Mouse (Mus musculus) ES-E14 (cell line): Measurements from ENCODE around the gene Siglech.

Experiments used
- MAFK ChIP-seq: IDR thresholded peaks from 2 replicates; pipeline ENCODE4 v1.6.1; 2014; ENCODE audit warnings: mild to moderate bottlenecking, low read depth, low read length, inconsistent platforms; ENCODE audit not compliant: insufficient read depth
- ZC3H11A ChIP-seq: IDR thresholded peaks from 2 replicates; pipeline ENCODE4 v1.6.1; 2012; ENCODE audit warnings: low read depth, mild to moderate bottlenecking, inconsistent platforms, low read length, borderline replicate concordance
- ZNF384 ChIP-seq: IDR thresholded peaks from 2 replicates; pipeline ENCODE4 v1.6.1; 2012; ENCODE audit warnings: low read depth, low read length, inconsistent platforms

GRCm38 (mm10) chr7:55793952-55794603, 26.1 kb downstream of the Siglech start, which contains the start of gene Tubgcp5:
- TF ChIP-seq ZNF384: no peak
- TF ChIP-seq MAFK: no peak
- TF ChIP-seq ZC3H11A: no peak
